Mouse (Mus musculus): ENCODE data around the gene Nop53.
A peak's percentile ranks its signal among the peaks of the same experiment; 100 is the strongest.

The Nop53 gene

GRCm38 (mm10) chr7:15945721-15946536 is at the start of gene Nop53:
Gene Nop53 (minus strand): TSS chr7:15946074.
- peak; percentile 82 for DNase-seq (ENCODE audit: low spot score)

- DNase-seq (ENCODE audit: low spot score): no peak
Measured at GRCm38 (mm10) chr7:15993789-15994188, 47.9 kb upstream of the Nop53 start.

GRCm38 (mm10) chr7:15993152-15993551 is 47.3 kb upstream of the Nop53 start:
- DNase-seq (ENCODE audit: low spot score): no peak

DNA sequence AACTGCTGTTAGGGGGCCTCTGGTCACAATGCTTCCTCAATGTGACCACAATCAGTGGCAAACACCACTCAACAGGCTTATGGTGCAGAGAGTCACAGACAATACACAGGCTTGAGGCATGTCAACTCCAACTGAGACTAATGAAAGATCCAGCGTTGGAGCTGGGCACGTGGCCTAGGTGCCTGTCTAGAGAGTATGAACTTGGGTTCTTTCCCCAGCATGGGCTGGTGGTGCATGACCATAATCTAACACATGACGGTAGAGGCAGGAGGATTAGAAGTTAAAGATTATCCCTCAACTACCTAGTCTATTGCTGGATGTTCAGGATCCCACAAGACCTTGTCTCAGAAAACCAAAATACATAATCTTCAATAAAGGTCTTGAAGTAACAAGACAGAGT is 45.9 kb upstream of the Nop53 start:
- DNase-seq (ENCODE audit: low spot score): no peak

DNA sequence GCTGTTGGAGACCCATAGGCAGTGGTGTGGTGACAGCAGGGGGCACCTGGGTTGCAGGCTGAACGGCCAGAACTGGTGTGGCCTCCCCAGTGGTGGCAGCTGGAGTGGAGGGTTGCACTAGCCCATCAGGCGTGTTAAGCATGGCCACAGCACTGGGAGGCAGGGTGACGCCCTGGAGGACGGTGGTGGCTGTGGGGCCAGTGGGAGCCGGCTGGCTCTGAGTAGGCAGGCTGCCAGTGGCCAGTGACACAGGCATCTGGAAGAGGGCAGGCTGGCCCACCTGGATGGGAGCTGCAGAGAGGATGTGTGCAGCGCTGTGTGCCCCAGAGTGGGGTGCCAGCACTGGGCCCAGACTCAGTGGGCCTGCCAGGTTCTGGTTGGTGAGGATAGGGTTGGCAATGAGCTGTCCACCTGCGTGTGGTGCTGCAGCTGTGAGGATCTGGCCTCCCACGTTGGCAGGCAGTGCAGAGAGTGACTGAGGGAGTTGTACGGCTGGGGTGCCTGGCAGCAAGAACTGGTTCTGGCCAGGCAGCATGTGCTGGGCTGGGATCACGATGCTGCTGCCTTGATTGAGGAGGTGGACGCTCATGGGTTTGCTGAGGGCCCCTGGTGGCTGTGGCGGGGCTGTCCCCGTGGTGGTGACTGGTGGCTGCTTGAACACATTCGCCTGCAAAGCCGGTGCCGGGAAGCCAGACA is 41.9 kb upstream of the Nop53 start:
- DNase-seq (ENCODE audit: low spot score): no peak

GRCm38 (mm10) chr7:15982729-15983407 is 37.0 kb upstream of the Nop53 start:
- no peak for DNase-seq (ENCODE audit: low spot score)

DNA sequence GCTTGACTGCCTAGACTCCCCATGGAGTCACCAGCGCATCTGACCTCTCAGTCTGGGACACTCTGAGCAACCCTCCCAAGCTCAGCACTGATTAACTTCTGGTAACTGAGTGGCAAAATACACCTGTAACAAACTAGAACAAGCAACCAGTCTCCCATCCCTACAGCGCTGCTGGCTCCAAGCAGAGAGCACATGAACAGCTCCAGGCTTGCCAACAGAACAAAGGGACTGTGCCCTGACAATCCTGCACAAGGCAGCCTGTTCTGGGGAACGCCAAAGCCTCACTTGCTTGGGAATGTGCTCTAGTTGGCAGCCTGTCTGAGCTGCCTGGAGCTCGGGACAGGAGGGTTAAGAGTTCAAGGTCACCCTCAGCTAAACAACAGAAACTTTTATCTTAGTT is 35.7 kb upstream of the Nop53 start:
- no peak for DNase-seq (ENCODE audit: low spot score)

DNA sequence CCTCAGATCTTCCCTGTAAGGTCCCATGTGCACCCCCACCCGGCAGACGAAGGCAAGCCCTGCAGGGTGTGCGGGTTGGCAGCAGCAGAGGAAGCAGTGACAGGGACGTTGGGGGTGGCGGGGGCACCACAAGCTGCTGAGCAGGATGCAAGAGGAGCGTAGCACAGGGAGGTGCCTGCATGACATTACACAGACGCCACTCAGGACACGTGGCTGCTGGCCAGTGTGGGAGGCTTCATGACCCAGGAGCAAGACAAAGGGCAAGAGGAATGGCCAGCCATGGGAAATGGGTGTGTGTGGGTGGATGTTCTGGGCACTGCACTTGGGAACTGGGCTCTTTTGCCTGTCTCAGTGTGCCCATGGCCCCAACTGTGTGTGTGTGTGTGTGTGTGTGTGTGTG is 34.4 kb upstream of the Nop53 start:
- no peak for DNase-seq (ENCODE audit: low spot score)

GRCm38 (mm10) chr7:15975904-15976303 is 30.0 kb upstream of the Nop53 start:
- DNase-seq (ENCODE audit: low spot score): peak; percentile 49

- no peak for DNase-seq (ENCODE audit: low spot score)
Measured at GRCm38 (mm10) chr7:15975451-15975850, 29.6 kb upstream of the Nop53 start.

GRCm38 (mm10) chr7:15974712-15975111 is 28.8 kb upstream of the Nop53 start:
- DNase-seq (ENCODE audit: low spot score): peak; percentile 54

- no peak for DNase-seq (ENCODE audit: low spot score)
Measured at GRCm38 (mm10) chr7:15972247-15972646, 26.4 kb upstream of the Nop53 start.

GRCm38 (mm10) chr7:15969674-15970073 is 23.8 kb upstream of the Nop53 start:
- DNase-seq (ENCODE audit: low spot score): no peak

DNA sequence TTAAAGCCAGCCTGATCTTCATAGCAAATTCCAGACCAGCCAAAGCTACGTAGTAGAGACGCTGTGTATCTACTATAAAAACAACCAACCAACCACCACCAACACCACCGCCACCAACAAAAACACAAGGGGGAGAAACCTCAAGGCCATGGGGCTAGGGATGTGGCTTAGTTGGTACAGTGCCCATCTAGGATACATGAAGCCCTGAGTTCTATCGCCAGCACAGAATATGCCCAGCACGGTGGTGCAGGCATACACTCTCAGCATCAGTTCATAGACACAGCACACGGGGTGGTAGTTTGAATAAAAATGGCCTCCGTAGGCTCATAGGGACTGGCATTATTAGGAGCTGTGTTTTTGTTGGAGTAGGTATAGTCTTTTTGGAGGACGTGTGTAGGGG is 22.4 kb upstream of the Nop53 start:
- no peak for DNase-seq (ENCODE audit: low spot score)

DNA sequence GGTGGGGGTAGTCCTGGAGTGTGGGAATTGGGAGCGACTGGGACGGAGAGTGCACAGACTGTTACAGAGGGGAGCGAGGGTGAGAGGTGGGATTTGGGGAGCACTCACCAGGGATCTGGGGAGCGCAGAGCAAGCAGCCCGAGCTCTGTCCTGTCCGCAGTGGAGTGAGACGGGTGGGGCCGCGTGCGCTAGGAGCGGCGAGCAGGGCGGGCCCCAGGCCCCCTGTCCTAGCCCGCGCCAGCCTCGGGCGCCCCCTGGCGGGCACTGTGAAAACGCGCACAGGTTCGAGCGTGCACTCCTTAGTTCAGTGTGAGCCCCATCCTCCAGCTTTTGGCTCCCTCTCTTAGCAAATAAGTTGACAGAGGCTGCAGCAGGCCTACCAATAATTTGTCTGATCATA is 21.4 kb upstream of the Nop53 start, which contains the start of gene Ehd2:
TSS of gene Ehd2 (minus strand) at position 256 of the 400 bp plus-strand sequence.
- DNase-seq (ENCODE audit: low spot score): peak; percentile 84

- no peak for DNase-seq (ENCODE audit: low spot score)
Measured at GRCm38 (mm10) chr7:15966489-15966888, 20.6 kb upstream of the Nop53 start.

DNA sequence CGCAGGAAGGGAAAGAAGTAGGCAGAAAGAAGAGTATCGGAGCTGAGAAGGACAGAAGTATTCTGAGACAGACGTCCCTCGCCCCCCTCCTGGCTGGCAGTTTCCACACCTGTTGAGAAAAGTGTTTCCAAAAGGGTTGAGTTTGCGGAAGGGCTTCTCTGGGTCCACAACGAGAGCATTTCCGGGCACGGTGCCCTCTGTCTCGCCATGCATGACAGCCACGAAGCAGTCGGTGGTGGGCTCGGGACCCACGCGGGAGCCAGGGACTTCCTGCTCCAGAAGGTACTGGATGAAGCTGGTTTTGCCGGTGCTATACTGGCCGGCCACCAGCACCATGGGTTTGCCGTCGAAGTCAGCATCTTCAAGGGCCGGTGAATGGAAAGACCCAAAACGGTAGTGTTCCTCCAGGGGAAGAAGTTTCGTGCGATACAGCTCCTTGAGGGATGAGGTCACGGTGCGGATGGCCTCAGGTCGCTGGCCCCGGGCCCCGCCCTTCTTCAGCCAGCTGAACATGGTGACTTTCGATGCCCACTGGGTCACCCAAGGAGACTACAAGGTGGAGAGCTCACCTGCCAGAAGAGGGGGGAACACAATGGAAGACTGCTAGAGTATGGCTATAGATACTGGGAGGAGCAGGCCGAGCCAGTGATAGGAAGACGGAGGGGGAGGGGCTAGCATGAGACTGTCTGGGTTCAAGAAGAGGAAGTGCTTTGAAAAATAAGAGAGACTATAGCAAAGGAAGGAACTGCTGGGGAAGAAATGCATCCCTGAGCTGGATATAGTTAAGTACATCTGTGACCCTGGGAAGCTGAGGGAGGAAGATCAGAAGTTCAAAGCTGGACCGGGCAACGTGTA is 18.2 kb upstream of the Nop53 start:
- DNase-seq (ENCODE audit: low spot score): no peak

DNA sequence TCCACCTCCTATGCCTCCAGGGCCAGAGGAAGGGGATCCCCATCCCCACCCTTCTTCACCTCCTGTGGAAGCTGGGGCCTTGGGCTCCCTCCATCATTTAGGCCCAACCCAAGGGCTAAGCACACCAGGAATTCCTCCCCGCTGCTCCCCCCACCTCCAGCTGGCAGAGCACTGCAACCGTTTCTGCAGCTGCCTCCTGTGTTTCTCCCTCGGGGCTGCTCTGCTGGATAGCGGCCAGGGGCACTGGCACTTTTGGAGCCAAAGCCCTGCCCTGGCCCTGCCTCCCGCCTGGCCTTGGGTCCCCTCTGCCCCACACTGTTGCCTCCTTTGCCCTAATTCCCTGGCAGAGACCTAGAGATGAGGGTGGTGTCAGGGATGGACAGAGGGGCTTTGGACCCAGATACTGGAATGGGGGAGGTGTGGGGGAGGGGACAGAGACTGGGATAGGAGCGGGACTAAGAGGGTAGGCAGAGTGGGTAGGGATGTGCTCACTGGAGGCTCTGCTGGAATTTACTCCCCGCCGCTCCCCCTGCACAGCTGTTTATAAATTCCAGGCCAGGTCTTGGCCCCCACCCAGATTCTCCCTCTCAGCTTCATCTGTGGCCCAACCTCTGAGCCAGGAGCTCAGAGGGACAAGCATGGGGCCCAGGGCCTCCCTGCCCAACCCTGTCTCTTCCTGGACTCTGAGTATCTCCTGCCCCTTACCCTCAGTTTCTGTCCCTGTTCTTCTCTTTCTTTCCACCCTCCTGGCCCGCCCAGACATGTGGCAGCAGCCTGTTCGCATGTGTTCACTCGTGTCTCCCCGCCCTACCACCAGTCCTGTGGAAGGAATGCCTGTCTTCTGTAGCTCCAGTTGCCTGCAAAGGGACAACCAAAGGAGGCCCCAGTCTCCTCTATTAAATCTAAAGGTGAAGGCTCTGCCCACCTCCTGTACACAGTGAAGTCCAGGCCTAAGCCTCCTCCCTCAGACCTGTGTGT is 16.7 kb upstream of the Nop53 start:
- peak; percentile 80 for DNase-seq (ENCODE audit: low spot score)

DNA sequence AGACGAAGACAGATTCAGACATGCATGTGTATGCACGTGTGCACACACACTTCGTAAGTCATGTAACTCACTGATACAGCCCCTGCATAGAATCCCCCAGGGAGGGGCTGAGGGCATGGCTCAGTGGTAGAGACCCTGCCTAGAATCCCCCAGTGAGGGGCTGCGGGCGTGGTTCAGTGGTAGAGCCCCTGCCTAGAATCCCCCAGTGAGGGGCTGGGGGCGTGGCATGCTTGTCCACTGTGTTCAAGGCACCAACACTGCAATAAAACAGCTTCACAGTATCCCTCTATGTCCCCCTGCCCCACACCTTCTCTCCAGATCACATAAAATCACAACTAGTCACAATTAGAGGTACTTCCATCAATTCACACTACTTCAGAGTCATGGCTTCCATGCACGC is 15.9 kb upstream of the Nop53 start:
- DNase-seq (ENCODE audit: low spot score): no peak

DNA sequence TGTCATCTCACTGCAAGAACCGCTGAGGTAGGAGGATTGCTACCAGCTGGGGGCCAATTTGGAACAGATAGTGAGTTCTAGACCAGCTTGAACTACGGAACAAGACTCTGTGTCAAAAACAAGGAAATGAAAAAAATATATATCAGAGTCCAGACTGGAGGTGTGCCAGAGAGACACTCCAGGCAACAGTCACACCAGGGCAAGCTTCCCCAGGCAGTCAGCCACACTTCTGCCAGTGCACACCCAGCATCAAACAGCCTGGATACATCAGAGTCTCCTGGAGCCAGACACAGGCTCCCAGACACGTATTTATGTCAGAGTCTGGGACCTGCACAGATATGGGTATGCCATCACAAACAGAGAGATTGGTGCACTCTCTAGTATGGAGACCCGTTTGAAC is 15.4 kb upstream of the Nop53 start:
- DNase-seq (ENCODE audit: low spot score): no peak

DNA sequence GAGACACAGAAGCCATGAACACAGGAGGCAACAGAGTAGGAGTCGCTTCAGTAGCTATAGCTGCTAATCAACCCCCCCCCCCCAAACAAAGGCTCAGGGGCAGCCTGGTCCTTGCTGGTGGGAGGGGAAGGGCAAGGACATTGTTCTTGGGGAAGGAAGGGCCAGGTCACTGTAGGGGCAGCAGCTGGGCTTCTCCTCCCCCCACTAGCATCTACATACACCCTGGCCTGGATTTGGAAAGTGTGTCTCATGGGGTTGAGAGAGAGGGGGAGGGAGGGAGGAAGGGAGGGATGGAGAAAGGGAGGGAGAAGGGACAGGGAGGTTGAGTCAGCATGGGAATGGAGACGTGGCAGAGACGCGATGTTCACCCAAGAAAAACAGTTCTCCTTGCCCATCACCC is 14.8 kb upstream of the Nop53 start:
- no peak for DNase-seq (ENCODE audit: low spot score)
